Mouse (Mus musculus) limb, embryonic 11.5 days (tissue): Measurements from ENCODE around the gene Gm39566. TPM values are rescaled to one million over a fixed set of nuclear protein-coding genes. Genes with fewer than 3 reads are reported as not detected.

Experiments
- ATAC-seq: fragments of 200-750 bp; cut with Nextera tagmentation; 2 replicates; pipeline ENCODE4 v1.8.0; 2017; ENCODE audit warnings: low read depth; ENCODE audit not compliant: insufficient number of reproducible peaks, low FRiP score, low TSS enrichment
- DNase-seq: peaks from one replicate; pipeline ENCODE4 v3.0.0-alpha.2; 2015; ENCODE audit warnings: low spot score
- H3K27ac ChIP-seq: fragments of 300-500 bp; sonication (generic); replicated peaks from 2 replicates; pipeline ENCODE4 v1.5.1; 2014; ENCODE audit warnings: low read depth, mild to moderate bottlenecking, low read length
- H3K27me3 ChIP-seq: fragments of 300-500 bp; sonication (generic); 2 replicates; pipeline ENCODE4 v1.6.1; 2014; ENCODE audit warnings: mild to moderate bottlenecking, low read length, mixed read lengths; ENCODE audit not compliant: control insufficient read depth, insufficient read depth
- H3K36me3 ChIP-seq: fragments of 300-500 bp; sonication (generic); 2 replicates; pipeline ENCODE4 v1.6.1; 2014; ENCODE audit warnings: mild to moderate bottlenecking, low read length, moderate library complexity, mixed read lengths; ENCODE audit not compliant: control insufficient read depth, insufficient read depth
- H3K4me1 ChIP-seq: fragments of 300-500 bp; sonication (generic); 2 replicates; pipeline ENCODE4 v1.6.1; 2014; ENCODE audit warnings: low read length, mixed read lengths; ENCODE audit not compliant: control insufficient read depth, insufficient read depth
- H3K4me2 ChIP-seq: fragments of 300-500 bp; sonication (generic); 2 replicates; pipeline ENCODE4 v1.6.1; 2014; ENCODE audit warnings: low read depth, mild to moderate bottlenecking, moderate library complexity; ENCODE audit not compliant: severe bottlenecking
- H3K4me3 ChIP-seq: fragments of 300-500 bp; sonication (generic); 2 replicates; pipeline ENCODE4 v1.5.1; 2014; ENCODE audit warnings: low read depth, low read length
- H3K9ac ChIP-seq: fragments of 300-500 bp; sonication (generic); 2 replicates; pipeline ENCODE4 v1.6.1; 2014; ENCODE audit warnings: mild to moderate bottlenecking, low read length
- H3K9me3 ChIP-seq: fragments of 300-500 bp; sonication (generic); 2 replicates; pipeline ENCODE4 v1.6.1; 2016; ENCODE audit warnings: low read length; ENCODE audit not compliant: control insufficient read depth
- WGBS: fragments of 180-500 bp; shearing (Covaris S2); extraction: QIAGEN DNeasy Blood & Tissue Kit; methylation state at CpG from one replicate; pipeline ENCODE4 v1.1.7; 2014; 5-methylcytosine and 5-hydroxymethylcytosine counted together
- polyA plus RNA-seq: library from polyadenylated mRNA; unstranded; fragments of >200 nt; fragmentation: Nextera tagmentation; extraction: Ambion mirVana; gene quantifications from 2 replicates; pipeline ENCODE4 v1.2.1, GENCODE M21; 2014

Gm39566 gene
- polyA plus RNA-seq, 1 experiment from 2014 or later = not detected

GRCm38 (mm10) chr11:69849884-69850283 is 34.8 kb upstream of the Gm39566 start:
- peaks cover 15% of the 10 kb centered on the region for H3K36me3 ChIP-seq

DNA sequence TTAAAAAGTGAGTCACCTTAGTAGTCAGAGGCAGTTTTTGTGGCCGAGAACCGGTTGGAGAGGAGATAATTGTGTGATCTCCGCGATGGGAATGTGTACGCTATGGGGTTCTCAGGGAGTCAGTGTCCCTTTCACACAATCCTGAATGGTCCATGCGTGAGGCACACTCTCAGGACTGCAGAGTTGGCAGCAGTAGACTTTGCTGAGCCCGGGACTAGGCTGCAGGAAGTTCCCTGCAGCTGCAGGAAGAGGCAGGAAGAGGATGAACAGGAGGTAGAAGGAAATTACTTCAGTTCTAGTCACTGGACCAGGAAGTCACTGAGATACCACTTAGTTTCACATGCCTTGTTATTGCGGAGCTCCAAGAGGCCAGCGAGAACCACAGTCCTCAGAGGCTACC is 34.0 kb upstream of the Gm39566 start:
- 91% methylated on average over 9 of the region's 9 CpGs for WGBS
- no peak overlapping the region for H3K9ac ChIP-seq
- H3K4me1 ChIP-seq = peaks cover 11% of the 10 kb centered on the region
- DNase-seq (no peak), ATAC-seq (no peak)
- H3K36me3 ChIP-seq = peaks cover 15% of the 10 kb centered on the region
- no peak overlapping the region for H3K27ac ChIP-seq
- no peaks in the 10 kb centered on the region for H3K27me3 ChIP-seq
- H3K4me3 ChIP-seq = no peak overlapping the region
- H3K9me3 ChIP-seq = no peaks in the 10 kb centered on the region
- H3K4me2 ChIP-seq = 0 out of 2 replicates have a peak overlapping the region, but pooled peaks have one; percentile 10

More at GRCm38 (mm10) chr11:69849884-69850283, 34.8 kb upstream of the Gm39566 start:
- H3K4me2 ChIP-seq = no peak overlapping the region
- H3K4me3 ChIP-seq = no peak overlapping the region
- ATAC-seq (no peak), DNase-seq (no peak)
- H3K4me1 ChIP-seq = peaks cover 11% of the 10 kb centered on the region
- no peak overlapping the region for H3K9ac ChIP-seq
- no peak overlapping the region for H3K27ac ChIP-seq
- WGBS = 94% methylated on average over 15 of the region's 15 CpGs
- H3K27me3 ChIP-seq = no peaks in the 10 kb centered on the region
- no peaks in the 10 kb centered on the region for H3K9me3 ChIP-seq

- Histone ChIP-seq H3K27ac (no peak overlapping the region), H3K9ac (no peak overlapping the region), H3K4me1 (peaks cover 11% of the 10 kb centered on the region), H3K4me3 (no peak overlapping the region), H3K4me2 (no peak overlapping the region; the same call in 1 of the 2 replicates), H3K9me3 (no peaks in the 10 kb centered on the region), H3K36me3 (peaks cover 15% of the 10 kb centered on the region), H3K27me3 (no peaks in the 10 kb centered on the region)
- 94% methylated on average over 6 of the region's 6 CpGs for WGBS
- ATAC-seq = no peak
- no peak for DNase-seq
These were observed 32.9 kb upstream of the Gm39566 start for GRCm38 (mm10) chr11:69848021-69848420.

DNA sequence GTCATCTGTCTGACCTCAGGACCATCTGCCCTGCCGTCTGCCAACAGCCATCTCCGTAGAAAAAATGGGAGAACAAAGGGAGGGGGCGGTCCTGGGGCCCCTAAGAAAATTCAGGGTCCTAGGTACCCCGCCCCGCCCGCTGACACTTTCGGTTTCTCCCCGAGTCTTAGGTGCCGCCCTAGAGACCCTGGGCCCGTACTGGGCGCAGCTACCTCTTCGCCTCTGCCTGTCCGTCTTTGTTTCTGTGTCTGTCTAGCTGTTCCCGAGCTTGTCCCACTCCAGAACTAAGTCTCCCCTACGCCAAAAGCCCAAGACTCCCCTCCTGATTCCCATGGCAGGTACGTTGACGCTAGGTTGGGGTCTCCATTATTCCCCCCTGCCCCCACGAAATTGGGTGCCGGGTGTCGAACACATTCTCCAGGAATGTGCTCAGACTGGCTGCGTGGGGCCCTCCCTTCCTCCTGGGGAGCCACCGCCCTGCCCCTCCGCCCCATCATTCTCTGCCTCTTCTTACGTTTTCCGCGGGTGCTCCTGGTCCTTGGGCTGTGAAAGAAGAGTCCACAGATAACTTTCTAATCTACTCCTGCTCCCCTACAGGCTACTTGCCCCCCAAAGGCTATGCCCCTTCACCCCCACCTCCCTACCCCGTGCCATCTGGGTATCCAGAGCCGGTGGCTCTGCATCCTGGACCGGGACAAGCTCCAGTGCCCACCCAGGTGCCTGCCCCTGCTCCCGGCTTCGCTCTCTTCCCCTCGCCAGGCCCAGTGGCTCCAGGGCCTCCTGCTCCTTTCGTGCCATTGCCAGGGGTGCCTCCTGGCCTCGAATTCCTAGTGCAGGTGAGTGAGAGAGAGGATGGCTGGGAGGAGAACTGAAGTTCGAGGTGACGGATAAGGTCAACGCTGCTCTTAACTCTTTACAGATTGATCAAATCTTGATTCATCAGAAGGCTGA is 31.9 kb upstream of the Gm39566 start:
- peak overlapping the region; percentile 75 for H3K4me2 ChIP-seq
- peak overlapping the region; percentile 74 for H3K4me3 ChIP-seq
- peak overlapping the region; percentile 97 for H3K27ac ChIP-seq
- no peaks in the 10 kb centered on the region for H3K27me3 ChIP-seq
- H3K9ac ChIP-seq = peak overlapping the region; percentile 70
- ATAC-seq (peak; percentile 53; the same call in 1 of the 2 replicates), DNase-seq (peak; percentile 62)
- 11% methylated on average over 37 of the region's 37 CpGs for WGBS
- H3K4me1 ChIP-seq = peaks cover 11% of the 10 kb centered on the region
- H3K9me3 ChIP-seq = no peaks in the 10 kb centered on the region
- peaks cover 15% of the 10 kb centered on the region for H3K36me3 ChIP-seq

GRCm38 (mm10) chr11:69846198-69846680 is 31.1 kb upstream of the Gm39566 start, which contains the start of gene Plscr3:
Gene Plscr3 (plus strand): TSS chr11:69846376.
- peaks cover 10% of the 10 kb centered on the region for H3K36me3 ChIP-seq
- peak within 1 kb of the TSS; percentile 97 for H3K27ac ChIP-seq
- H3K9ac ChIP-seq = peak within 1 kb of the TSS; percentile 70
- WGBS = under 1% methylated on average over 38 of the region's 38 CpGs
- ATAC-seq = peak; percentile 88
- no peaks in the 10 kb centered on the region for H3K9me3 ChIP-seq
- H3K4me3 ChIP-seq = peak within 1 kb of the TSS; percentile 74
- H3K4me2 ChIP-seq = peak within 1 kb of the TSS; percentile 75
- H3K4me1 ChIP-seq = peaks cover 11% of the 10 kb centered on the region
- H3K27me3 ChIP-seq = no peaks in the 10 kb centered on the region
- DNase-seq = peak; percentile 97

- peaks cover 24% of the 10 kb centered on the region for H3K4me1 ChIP-seq
- peak overlapping the region; percentile 63 for H3K9ac ChIP-seq
- H3K27me3 ChIP-seq = peaks cover 14% of the 10 kb centered on the region
- WGBS = 3% methylated on average over 7 of the region's 7 CpGs
- DNase-seq (no peak), ATAC-seq (peak; percentile 1; the same call in 1 of the 2 replicates)
- H3K9me3 ChIP-seq = no peaks in the 10 kb centered on the region
- peak overlapping the region; percentile 66 for H3K4me2 ChIP-seq
- no peaks in the 10 kb centered on the region for H3K36me3 ChIP-seq
- H3K27ac ChIP-seq = peak overlapping the region; percentile 81
- H3K4me3 ChIP-seq = peak overlapping the region; percentile 62
These were observed 23.6 kb upstream of the Gm39566 start for GRCm38 (mm10) chr11:69838714-69839104.

DNA sequence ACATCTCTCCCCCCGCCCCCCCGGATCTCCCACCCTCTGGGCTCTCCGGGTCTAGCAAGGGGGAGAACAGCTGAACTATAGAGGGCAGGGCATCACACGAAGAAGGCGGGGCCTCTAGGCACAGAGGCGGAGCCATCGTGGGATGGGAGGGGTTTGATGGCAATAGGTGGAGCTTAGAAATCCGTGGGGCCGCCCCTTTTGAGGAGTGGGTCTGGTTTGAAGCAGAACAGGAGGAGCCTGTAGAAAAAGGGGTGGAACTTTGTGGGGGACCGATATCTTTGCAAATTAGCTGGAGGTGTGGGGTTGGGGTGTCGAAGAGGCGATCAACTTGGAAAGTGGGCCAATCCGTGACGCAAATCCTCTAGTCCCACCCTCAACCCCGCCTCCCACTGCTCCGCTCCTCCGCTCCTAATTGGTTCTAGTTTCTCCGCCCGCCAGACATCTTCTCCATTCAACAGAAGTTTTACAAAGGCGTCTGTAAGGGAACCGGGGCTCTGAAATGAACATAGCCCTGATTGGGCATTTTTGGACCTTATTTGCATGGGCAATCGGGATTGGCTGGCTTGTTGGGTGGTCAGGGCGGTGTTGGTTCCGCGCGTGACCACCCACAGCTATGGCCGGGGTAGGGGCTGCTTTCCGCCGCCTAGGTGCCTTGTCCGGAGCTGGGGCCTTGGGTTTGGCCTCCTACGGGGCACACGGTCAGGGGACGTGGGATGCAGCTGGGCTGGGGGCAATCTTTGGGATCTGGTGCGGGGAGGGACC is 23.0 kb upstream of the Gm39566 start, which contains the start of gene Tmem256:
Tmem256 (plus strand) TSS at position 563 of the 762 bp plus-strand sequence.
- peak; percentile 97 for DNase-seq
- Histone ChIP-seq H3K36me3 (no peaks in the 10 kb centered on the region), H3K9me3 (no peaks in the 10 kb centered on the region), H3K4me1 (peaks cover 24% of the 10 kb centered on the region), H3K9ac (peak within 1 kb of the TSS; percentile 70), H3K4me3 (peak within 1 kb of the TSS; percentile 62), H3K4me2 (peak within 1 kb of the TSS; percentile 85), H3K27ac (peak within 1 kb of the TSS; percentile 81), H3K27me3 (peaks cover 15% of the 10 kb centered on the region)
- under 1% methylated on average over 34 of the region's 34 CpGs for WGBS
- ATAC-seq = peak; percentile 89

- no peaks in the 10 kb centered on the region for H3K9me3 ChIP-seq
- H3K4me1 ChIP-seq = peaks cover 24% of the 10 kb centered on the region
- H3K27me3 ChIP-seq = peaks cover 18% of the 10 kb centered on the region
- ATAC-seq (no peak), DNase-seq (no peak)
- peak within 1 kb of the TSS; percentile 70 for H3K9ac ChIP-seq
- under 1% methylated on average over 32 of the region's 32 CpGs for WGBS
- H3K36me3 ChIP-seq = no peaks in the 10 kb centered on the region
- H3K4me2 ChIP-seq = peak within 1 kb of the TSS; percentile 85
- peak within 1 kb of the TSS; percentile 62 for H3K4me3 ChIP-seq
- peak within 1 kb of the TSS; percentile 81 for H3K27ac ChIP-seq
These were observed 22.5 kb upstream of the Gm39566 start, which contains the start of gene Nlgn2 for GRCm38 (mm10) chr11:69837604-69837951. Gene Nlgn2 (minus strand): TSS chr11:69837784.
